Mouse (Mus musculus) myocyte (in vitro differentiated cells): ENCODE results near the gene Slc5a11. TPM values are rescaled to one million over a fixed set of nuclear protein-coding genes. Genes with fewer than 3 reads are reported as not detected.

Experiments used
- H3K27me3 ChIP-seq: one replicate; pipeline ENCODE4 v1.6.1; 2011; ENCODE audit not compliant: control insufficient read depth, insufficient read depth, insufficient read length
- H3K36me3 ChIP-seq: one replicate; pipeline ENCODE4 v1.6.1; 2011; ENCODE audit not compliant: control insufficient read depth, insufficient read depth
- H3K4me2 ChIP-seq: one replicate; pipeline ENCODE4 v1.6.1; 2011; ENCODE audit warnings: low read depth, control low read depth
- H3K4me3 ChIP-seq: one replicate; pipeline ENCODE4 v1.5.1; 2011; ENCODE audit warnings: mild to moderate bottlenecking, control low read depth, moderate library complexity
- H3K79me2 ChIP-seq: one replicate; pipeline ENCODE4 v1.6.1; 2011; ENCODE audit not compliant: control insufficient read depth, insufficient read depth
- H3ac ChIP-seq: one replicate; pipeline ENCODE4 v1.6.1; 2011; ENCODE audit not compliant: control insufficient read depth, insufficient read length
- CEBPB ChIP-seq: IDR thresholded peaks from 2 replicates; pipeline ENCODE4 v1.6.1; 2011; ENCODE audit warnings: mild to moderate bottlenecking, moderate library complexity; ENCODE audit not compliant: poor library complexity, insufficient read depth, severe bottlenecking
- E2F4 ChIP-seq: IDR thresholded peaks from one replicate; pipeline ENCODE4 v1.6.1; 2011; ENCODE audit warnings: mild to moderate bottlenecking, control low read depth, moderate library complexity; ENCODE audit not compliant: insufficient read depth
- MAX ChIP-seq: IDR thresholded peaks from one replicate; pipeline ENCODE4 v1.6.1; 2011; ENCODE audit warnings: low read depth, mild to moderate bottlenecking, control low read depth
- MYOD1 ChIP-seq, 3 experiments: IDR thresholded peaks; one replicate each; pipeline ENCODE4 v1.6.1; 2011; ENCODE audit warnings: control low read depth in 2 of 3, low read depth in 2 of 3, mild to moderate bottlenecking in 2 of 3, moderate library complexity in 1 of 3; ENCODE audit not compliant: insufficient read length in 2 of 3, control insufficient read depth in 1 of 3
- MYOG ChIP-seq, 3 experiments: IDR thresholded peaks; one replicate each; pipeline ENCODE4 v1.6.1; 2011; ENCODE audit warnings: control low read depth in 2 of 3, low read depth in 2 of 3, mild to moderate bottlenecking in 2 of 3; ENCODE audit not compliant: insufficient read length in 2 of 3, control insufficient read depth in 1 of 3, insufficient read depth in 1 of 3
- POLR2A ChIP-seq: IDR thresholded peaks from one replicate; pipeline ENCODE4 v1.6.1; 2011; ENCODE audit warnings: low read depth, mild to moderate bottlenecking, control low read depth, moderate library complexity; ENCODE audit not compliant: insufficient read length
- POLR2AphosphoS2 ChIP-seq: IDR thresholded peaks from one replicate; pipeline ENCODE4 v1.6.1; 2011; ENCODE audit warnings: low read depth, control low read depth; ENCODE audit not compliant: insufficient read length
- REST ChIP-seq: IDR thresholded peaks from one replicate; pipeline ENCODE4 v1.6.1; 2011; ENCODE audit warnings: mild to moderate bottlenecking, control low read depth, moderate library complexity; ENCODE audit not compliant: insufficient read depth, insufficient read length
- SRF ChIP-seq: IDR thresholded peaks from one replicate; pipeline ENCODE4 v1.6.1; 2011; ENCODE audit warnings: low read depth; ENCODE audit not compliant: control insufficient read depth, insufficient read length
- TCF12 ChIP-seq: IDR thresholded peaks from one replicate; pipeline ENCODE4 v1.6.1; 2011; ENCODE audit warnings: mild to moderate bottlenecking, control low read depth; ENCODE audit not compliant: poor library complexity, insufficient read depth, severe bottlenecking
- TCF3 ChIP-seq: IDR thresholded peaks from one replicate; pipeline ENCODE4 v1.6.1; 2011; ENCODE audit warnings: low read depth, control low read depth; ENCODE audit not compliant: insufficient read length
- USF1 ChIP-seq: IDR thresholded peaks from one replicate; pipeline ENCODE4 v1.6.1; 2011; ENCODE audit warnings: low read depth, mild to moderate bottlenecking, control low read depth, moderate library complexity
- polyA plus RNA-seq: library from polyadenylated mRNA; unstranded; fragments of >200 nt; fragmentation: generic; extraction: Trizol; gene quantifications from one replicate; pipeline ENCODE4 v1.2.1, GENCODE M21; 2012; ENCODE audit warnings: missing spikeins

The Slc5a11 gene
- polyA plus RNA-seq, 1 experiment, result not detected

- peaks cover 44% of the 10 kb centered on the region for H3K27me3 ChIP-seq
- H3K4me2 ChIP-seq, result no peak overlapping the region
- no peaks in the 10 kb centered on the region for H3K79me2 ChIP-seq
- TF ChIP-seq SRF, result no peak
- no peak for TF ChIP-seq POLR2A
- no peaks in the 10 kb centered on the region for H3K36me3 ChIP-seq
- H3K4me3 ChIP-seq, result no peak overlapping the region
- H3ac ChIP-seq, result no peak overlapping the region
Measured at GRCm38 (mm10) chr7:123207561-123207960, 7.0 kb upstream of the Slc5a11 start.

DNA sequence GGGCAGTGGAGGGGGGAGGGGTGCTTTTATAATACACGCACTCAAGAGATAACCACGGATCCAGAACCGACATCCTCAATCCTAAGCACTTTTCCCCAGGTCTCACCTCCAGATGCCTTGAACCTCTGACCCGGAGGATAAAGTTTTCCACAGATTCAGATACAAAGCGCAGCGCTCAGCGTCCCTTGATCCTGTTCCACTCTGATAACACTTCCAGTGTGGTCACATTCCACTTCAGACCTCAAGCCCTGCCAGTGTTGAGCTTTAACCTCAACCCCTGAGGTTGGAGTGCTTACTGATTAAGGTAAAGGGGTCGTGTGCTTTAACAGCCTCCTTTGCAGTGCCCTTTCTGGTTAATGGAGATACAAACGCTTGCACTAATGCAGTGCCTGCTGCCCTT is 4.7 kb upstream of the Slc5a11 start:
- no peak overlapping the region for H3ac ChIP-seq
- no peak overlapping the region for H3K4me2 ChIP-seq
- TF ChIP-seq USF1, result no peak
- TF ChIP-seq E2F4, result no peak
- no peak for TF ChIP-seq MYOG (IDR thresholded peaks at IDR 0.05; ENCODE audit: control insufficient read depth in 1 of 3, insufficient read depth in 1 of 3, insufficient read length in 2 of 3, low read depth in 2 of 3)
- no peak for TF ChIP-seq MAX
- no peak for TF ChIP-seq POLR2AphosphoS2
- TF ChIP-seq CEBPB, result no peak
- TF ChIP-seq POLR2A, result no peak
- TF ChIP-seq MYOD1 (IDR thresholded peaks at IDR 0.05; ENCODE audit: control insufficient read depth in 1 of 3, insufficient read length in 2 of 3, low read depth in 2 of 3), result no peak
- TF ChIP-seq SRF, result no peak
- TF ChIP-seq TCF12, result no peak
- no peak for TF ChIP-seq REST
- no peak for TF ChIP-seq TCF3
- peaks cover 44% of the 10 kb centered on the region for H3K27me3 ChIP-seq
- H3K79me2 ChIP-seq, result no peaks in the 10 kb centered on the region
- no peak overlapping the region for H3K4me3 ChIP-seq
- H3K36me3 ChIP-seq, result no peaks in the 10 kb centered on the region

DNA sequence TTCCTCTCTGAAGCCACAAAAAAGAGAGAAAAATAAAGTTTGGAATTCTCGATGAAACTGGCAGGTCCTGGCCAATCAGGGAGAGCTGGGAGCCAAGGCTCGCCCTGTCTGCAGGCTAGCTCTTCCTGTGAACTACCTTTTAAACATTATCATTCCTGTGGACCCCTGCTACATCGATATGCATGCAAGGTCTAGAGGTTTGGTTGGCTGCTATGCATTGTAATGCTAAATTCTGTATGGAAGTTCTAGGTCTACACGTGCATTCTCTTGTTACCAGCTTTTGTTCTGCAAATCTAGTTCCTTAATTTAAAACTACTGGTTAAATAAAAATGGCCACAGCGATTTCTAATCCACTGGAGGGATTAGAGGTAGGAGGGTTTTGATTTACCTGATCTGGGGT is 3.1 kb upstream of the Slc5a11 start:
- H3K36me3 ChIP-seq, result no peaks in the 10 kb centered on the region
- TF ChIP-seq E2F4 (no peak), TCF12 (no peak), MYOG (IDR thresholded peaks at IDR 0.05; ENCODE audit: control insufficient read depth in 1 of 3, insufficient read depth in 1 of 3, insufficient read length in 2 of 3, low read depth in 2 of 3) (no peak), USF1 (no peak), POLR2AphosphoS2 (no peak), CEBPB (no peak), MAX (no peak), SRF (no peak), REST (no peak), MYOD1 (IDR thresholded peaks at IDR 0.05; ENCODE audit: control insufficient read depth in 1 of 3, insufficient read length in 2 of 3, low read depth in 2 of 3) (no peak), TCF3 (no peak), POLR2A (no peak)
- H3K27me3 ChIP-seq, result peaks cover 39% of the 10 kb centered on the region
- H3K4me2 ChIP-seq, result no peak overlapping the region
- no peak overlapping the region for H3K4me3 ChIP-seq
- H3K79me2 ChIP-seq, result no peaks in the 10 kb centered on the region
- H3ac ChIP-seq, result no peak overlapping the region

GRCm38 (mm10) chr7:123212316-123212715 is 2.3 kb upstream of the Slc5a11 start:
- TF ChIP-seq POLR2AphosphoS2 (no peak), POLR2A (no peak), USF1 (no peak)
- Histone ChIP-seq H3K4me3 (no peak overlapping the region), H3K36me3 (no peaks in the 10 kb centered on the region), H3ac (no peak overlapping the region), H3K79me2 (no peaks in the 10 kb centered on the region), H3K4me2 (no peak overlapping the region), H3K27me3 (peaks cover 36% of the 10 kb centered on the region)

DNA sequence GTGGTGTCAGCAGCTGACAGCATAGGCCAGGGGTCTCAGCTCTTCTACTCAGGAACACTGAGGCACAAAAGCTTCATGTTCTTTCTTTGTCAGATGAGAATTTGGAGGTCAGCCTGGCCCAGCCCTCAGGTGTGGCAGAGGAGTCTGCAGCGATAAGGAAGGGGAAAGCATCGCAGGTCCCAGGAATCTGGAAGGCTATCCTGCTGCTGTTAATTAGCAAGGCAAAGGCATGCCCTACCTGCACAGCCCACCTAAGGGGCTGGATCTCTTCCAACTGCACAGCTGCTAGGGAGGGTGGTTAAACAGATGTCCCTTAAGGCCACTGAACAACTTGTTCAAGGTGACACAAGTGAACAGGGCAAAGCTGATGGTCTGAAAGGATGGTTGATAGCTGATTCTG is 558 bp downstream of the Slc5a11 start:
- Histone ChIP-seq H3K79me2 (no peaks in the 10 kb centered on the region), H3K36me3 (no peaks in the 10 kb centered on the region), H3K4me2 (no peak overlapping the region), H3K27me3 (peaks cover 36% of the 10 kb centered on the region), H3K4me3 (no peak overlapping the region), H3ac (no peak overlapping the region)
- TF ChIP-seq REST, result no peak
- no peak for TF ChIP-seq TCF3
- no peak for TF ChIP-seq CEBPB
- no peak for TF ChIP-seq POLR2A
- TF ChIP-seq TCF12, result no peak
- no peak for TF ChIP-seq USF1
- no peak for TF ChIP-seq E2F4
- TF ChIP-seq MAX, result no peak
- no peak for TF ChIP-seq POLR2AphosphoS2
- TF ChIP-seq SRF, result no peak
